Mouse (Mus musculus) cerebellum, adult 2 months (tissue): ENCODE measurements around the gene Gsg1l. TPM values are rescaled to one million over a fixed set of nuclear protein-coding genes. Genes with fewer than 3 reads are reported as not detected.
A peak's percentile ranks its signal among the peaks of the same experiment; 100 is the strongest.

Source experiments
- DNase-seq, 2 experiments: peaks; one replicate each; pipeline ENCODE4 v3.0.0; 2021
- H3K27ac ChIP-seq: fragments of 200-500 bp; 2 replicates; pipeline ENCODE4 v1.5.1; 2012; ENCODE audit warnings: low read length, control low read depth, inconsistent platforms; ENCODE audit not compliant: insufficient read depth
- H3K27me3 ChIP-seq: fragments of 200-500 bp; 2 replicates; pipeline ENCODE4 v1.6.1; 2012; ENCODE audit warnings: inconsistent platforms, mild to moderate bottlenecking, low read length, moderate library complexity; ENCODE audit not compliant: control insufficient read depth, insufficient read depth
- H3K4me1 ChIP-seq: fragments of 200-500 bp; 2 replicates; pipeline ENCODE4 v1.6.1; 2011; ENCODE audit warnings: low read length; ENCODE audit not compliant: control insufficient read depth, insufficient read depth
- H3K4me3 ChIP-seq: fragments of 200-500 bp; replicated peaks from 2 replicates; pipeline ENCODE3; 2011; ENCODE audit warnings: mild to moderate bottlenecking, low read depth, low read length, control low read depth; ENCODE audit not compliant: insufficient read depth
- CTCF ChIP-seq: fragments of 200-500 bp; IDR thresholded peaks from 2 replicates; pipeline ENCODE4 v1.5.1; 2011; ENCODE audit warnings: low read depth, mild to moderate bottlenecking, control low read depth, low read length, moderate library complexity, borderline replicate concordance; ENCODE audit not compliant: insufficient read depth
- POLR2A ChIP-seq: fragments of 200-500 bp; IDR thresholded peaks from 2 replicates; pipeline ENCODE4 v1.6.1; 2011; ENCODE audit warnings: low read length, control low read depth, borderline replicate concordance; ENCODE audit not compliant: insufficient read depth
- WGBS: fragments of 180-500 bp; shearing (Covaris S2); methylation state at CpG from one replicate; pipeline ENCODE4 v1.1.7; 2018; 5-methylcytosine and 5-hydroxymethylcytosine counted together
- polyA plus RNA-seq: library from polyadenylated mRNA; depleted of rRNA; stranded (reverse); fragments of >200 nt; gene quantifications from 2 replicates; pipeline ENCODE4 v1.2.3, GENCODE M21; 2012

Gene Gsg1l
- polyA plus RNA-seq, 1 experiment: 17.5 TPM

DNA sequence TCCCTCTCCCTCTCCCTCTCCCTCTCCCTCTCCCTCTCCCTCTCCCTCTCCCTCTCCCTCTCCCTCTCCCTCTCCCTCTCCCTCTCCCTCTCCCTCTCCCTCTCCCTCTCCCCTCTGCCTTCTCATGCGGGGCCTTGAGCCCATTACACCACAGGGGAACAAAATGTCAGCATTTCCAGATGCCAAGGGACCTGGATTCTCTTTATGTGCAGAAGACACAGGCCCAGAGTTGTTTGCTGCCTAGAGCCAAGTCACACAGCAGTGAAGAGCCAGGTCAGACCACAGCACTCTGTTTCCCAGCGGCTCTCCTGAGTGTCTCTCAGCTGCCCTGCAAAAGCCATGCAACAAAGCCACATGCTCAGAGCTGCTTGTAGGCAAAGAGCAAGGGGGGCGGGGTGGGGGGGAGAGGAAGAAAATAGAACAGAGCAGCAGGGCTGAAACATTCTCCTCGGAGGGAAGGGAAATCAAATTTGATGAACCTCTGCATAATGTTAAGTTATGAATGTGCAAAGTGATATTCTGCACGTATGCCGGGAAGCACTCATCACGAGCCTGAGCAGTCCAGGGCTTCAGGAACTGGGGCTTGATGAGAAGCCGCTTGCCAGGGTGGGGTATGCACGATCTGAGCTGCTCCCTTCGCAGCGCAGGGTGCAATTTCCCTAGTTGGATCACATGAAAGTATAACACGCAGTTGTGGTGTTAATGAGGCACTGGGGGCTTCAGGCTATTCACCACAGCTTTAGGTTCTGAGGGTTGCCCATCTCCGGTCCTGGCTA lies 181.6 kb downstream of the Gsg1l start:
- TF ChIP-seq POLR2A (no peak), CTCF (no peak)
- Histone ChIP-seq H3K27me3 (no peaks in the 10 kb centered on the region), H3K27ac (no peak overlapping the region), H3K4me1 (peaks cover 4% of the 10 kb centered on the region; the same call in 1 of the 2 replicates), H3K4me3 (no peak overlapping the region)
- WGBS: 75% methylated on average over 13 of the region's 13 CpGs
- DNase-seq: no peak

- no peak for TF ChIP-seq POLR2A
- no peak for TF ChIP-seq CTCF
- Histone ChIP-seq H3K4me1 (peaks cover 4% of the 10 kb centered on the region; the same call in 1 of the 2 replicates), H3K27me3 (no peaks in the 10 kb centered on the region), H3K27ac (no peak overlapping the region), H3K4me3 (no peak overlapping the region)
- 60% methylated on average over 2 of the region's 2 CpGs for WGBS
- no peak for DNase-seq
Observed at GRCm38 (mm10) chr7:125899916-125900315, 182.3 kb downstream of the Gsg1l start.

DNA sequence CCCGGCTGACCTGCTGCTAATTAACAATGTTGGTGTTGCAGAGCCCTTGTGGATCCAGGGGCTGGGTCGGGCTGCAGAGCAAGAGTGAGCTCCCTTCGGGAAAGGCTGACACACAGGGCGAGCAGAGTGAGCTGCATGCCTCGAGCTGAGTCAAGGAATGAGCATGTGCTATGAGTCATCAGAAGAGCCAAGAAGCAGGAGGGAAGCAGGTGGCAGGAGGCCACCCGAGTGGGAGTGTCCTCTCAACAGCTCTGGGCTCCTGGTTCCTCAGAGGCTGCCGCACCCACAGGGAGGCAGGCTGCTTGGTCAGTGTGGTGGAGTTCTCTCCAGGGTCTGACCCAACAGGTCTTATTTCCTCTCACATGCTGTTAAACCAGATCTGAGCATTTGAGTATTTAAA lies 183.2 kb downstream of the Gsg1l start:
- no peak overlapping the region for H3K4me3 ChIP-seq
- no peak for TF ChIP-seq CTCF
- no peak for TF ChIP-seq POLR2A
- WGBS: 19% methylated on average over 7 of the region's 7 CpGs
- no peak overlapping the region for H3K27ac ChIP-seq
- peak; percentile 62 to 80 for DNase-seq
- H3K4me1 ChIP-seq: peaks cover 4% of the 10 kb centered on the region; the same call in 1 of the 2 replicates
- no peaks in the 10 kb centered on the region for H3K27me3 ChIP-seq

DNA sequence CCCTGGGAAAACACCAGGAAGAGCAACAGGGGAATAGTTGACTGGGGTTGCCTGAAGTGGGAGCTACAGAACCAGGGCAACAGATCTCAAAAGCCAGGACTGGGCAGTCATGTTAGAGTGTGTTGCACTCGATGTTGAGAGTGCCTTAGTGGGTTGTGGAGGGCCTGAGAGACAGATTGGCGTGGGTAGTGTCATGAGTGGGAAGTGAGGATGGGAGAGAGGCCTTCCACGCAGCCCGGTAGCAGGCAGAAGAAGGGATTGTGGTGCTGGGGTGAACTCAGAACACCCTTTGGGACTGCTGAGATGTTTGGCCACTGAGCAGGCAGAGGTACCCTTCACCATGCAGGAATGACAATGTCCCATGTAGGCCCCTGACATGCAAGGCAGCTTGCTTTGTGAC lies 185.2 kb downstream of the Gsg1l start:
- WGBS: 90% methylated on average over 4 of the region's 4 CpGs
- H3K4me3 ChIP-seq: no peak overlapping the region
- H3K27me3 ChIP-seq: no peaks in the 10 kb centered on the region
- no peak overlapping the region for H3K27ac ChIP-seq
- no peak for DNase-seq
- TF ChIP-seq POLR2A (no peak), CTCF (no peak)
- H3K4me1 ChIP-seq: peaks cover 4% of the 10 kb centered on the region; the same call in 1 of the 2 replicates

DNA sequence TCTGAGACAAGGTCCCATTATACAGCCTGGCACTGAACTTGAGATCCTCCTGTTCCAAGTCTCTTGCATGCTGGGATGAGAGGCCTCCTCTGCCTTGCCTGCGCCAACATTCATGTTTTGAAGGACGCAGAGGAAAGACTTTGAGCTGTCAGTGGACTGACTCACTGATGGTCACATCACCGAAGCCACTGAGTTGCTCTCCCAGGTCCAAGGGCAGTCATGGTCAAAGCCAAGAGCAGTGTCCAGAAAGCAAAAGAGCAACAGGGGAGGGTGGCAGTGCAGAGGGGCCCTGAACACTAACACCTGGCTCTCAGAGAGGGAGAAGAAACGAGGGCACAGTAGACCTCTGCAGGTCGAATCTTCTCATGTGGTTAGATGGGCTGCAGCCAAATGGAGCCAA lies 188.6 kb downstream of the Gsg1l start:
- Histone ChIP-seq H3K4me1 (0 out of 2 replicates have a peak, but pooled peaks cover 4% of the 10 kb centered on the region), H3K27me3 (no peaks in the 10 kb centered on the region), H3K4me3 (no peak overlapping the region), H3K27ac (no peak overlapping the region)
- no peak for TF ChIP-seq CTCF
- TF ChIP-seq POLR2A: no peak
- no peak for DNase-seq
- 89% methylated on average over 5 of the region's 5 CpGs for WGBS

- DNase-seq: peak in 1 of 2 experiments; percentile 23
- no peak overlapping the region for H3K4me3 ChIP-seq
- 21% methylated on average over 12 of the region's 12 CpGs for WGBS
- TF ChIP-seq POLR2A (no peak), CTCF (no peak)
- 0 out of 2 replicates have a peak, but pooled peaks cover 4% of the 10 kb centered on the region for H3K4me1 ChIP-seq
- H3K27ac ChIP-seq: no peak overlapping the region
- no peaks in the 10 kb centered on the region for H3K27me3 ChIP-seq
Observed at GRCm38 (mm10) chr7:125888373-125888772, 193.8 kb downstream of the Gsg1l start.

GRCm38 (mm10) chr7:125887761-125888160 lies 194.4 kb downstream of the Gsg1l start:
- no peak overlapping the region for H3K27ac ChIP-seq
- no peak for DNase-seq
- 93% methylated on average over 5 of the region's 5 CpGs for WGBS
- TF ChIP-seq POLR2A: no peak
- no peak for TF ChIP-seq CTCF
- no peak overlapping the region for H3K4me3 ChIP-seq
- 0 out of 2 replicates have a peak, but pooled peaks cover 4% of the 10 kb centered on the region for H3K4me1 ChIP-seq
- no peaks in the 10 kb centered on the region for H3K27me3 ChIP-seq

GRCm38 (mm10) chr7:125887124-125887523 lies 195.1 kb downstream of the Gsg1l start:
- Histone ChIP-seq H3K4me3 (no peak overlapping the region), H3K27me3 (no peaks in the 10 kb centered on the region), H3K4me1 (0 out of 2 replicates have a peak, but pooled peaks cover 4% of the 10 kb centered on the region), H3K27ac (no peak overlapping the region)
- TF ChIP-seq POLR2A: no peak
- no peak for TF ChIP-seq CTCF
- WGBS: 78% methylated on average over 4 of the region's 4 CpGs
- DNase-seq: no peak
